Mouse (Mus musculus) gonadal fat pad, adult 2 months (tissue): Measurements from ENCODE around the gene Wipf1. TPM values are rescaled to one million over a fixed set of nuclear protein-coding genes. Genes with fewer than 3 reads are reported as not detected.

Experiments
- DNase-seq: peaks from one replicate; pipeline ENCODE4 v3.0.0-alpha.2; 2012; ENCODE audit warnings: low read depth
- polyA plus RNA-seq: library from polyadenylated mRNA; depleted of rRNA; stranded (reverse); fragments of >200 nt; gene quantifications from 2 replicates; pipeline ENCODE4 v1.2.3, GENCODE M21; 2012

Gene Wipf1
- polyA plus RNA-seq, 1 experiment = 5.2 TPM

DNA sequence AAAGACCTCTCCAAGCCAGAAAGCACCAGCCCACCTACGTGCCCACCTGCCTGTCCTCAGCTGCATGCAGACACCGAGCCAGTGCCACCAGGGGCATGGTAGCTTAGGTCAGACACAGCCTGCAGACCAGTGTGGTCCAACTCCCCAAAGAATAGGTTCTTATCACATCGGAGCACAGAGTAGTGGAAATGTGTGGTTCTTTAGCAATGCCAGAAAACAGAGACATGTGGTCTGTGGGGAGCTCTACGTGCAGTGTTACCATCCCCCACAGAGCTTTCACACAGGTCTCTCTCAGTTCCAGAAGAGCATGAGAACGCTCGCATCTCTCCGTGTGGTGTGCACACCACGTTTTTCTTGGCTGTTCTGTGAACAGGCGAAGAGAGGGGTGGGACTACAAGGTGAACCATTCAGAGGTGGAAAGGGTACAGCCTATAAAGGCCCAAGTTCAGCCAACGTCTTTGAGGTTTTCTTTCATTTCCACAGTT is 59.3 kb downstream of the Wipf1 start:
- DNase-seq = no peak

GRCm38 (mm10) chr2:73469552-73469951 is 60.0 kb downstream of the Wipf1 start:
- DNase-seq = no peak

DNA sequence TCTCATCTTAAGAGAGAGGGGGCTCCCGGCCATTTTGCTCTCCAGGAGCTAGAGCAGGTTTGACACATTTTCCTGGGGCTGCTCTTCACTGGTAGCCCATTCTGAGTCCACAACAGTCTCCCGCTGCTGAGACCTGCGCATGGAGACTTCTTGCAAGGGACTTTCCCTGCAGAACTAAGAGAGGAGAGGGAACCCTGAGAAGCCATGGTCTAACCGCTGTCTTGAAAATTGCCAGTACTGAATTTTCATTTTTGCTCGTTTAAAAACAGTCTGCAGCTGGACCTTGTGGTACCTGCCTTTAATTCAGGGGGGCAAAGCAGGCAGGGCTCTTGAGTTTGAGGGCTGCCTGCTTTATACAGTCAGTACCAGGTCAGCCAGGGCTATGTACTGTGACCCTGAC is 60.5 kb downstream of the Wipf1 start:
- DNase-seq = no peak

GRCm38 (mm10) chr2:73467071-73467851 is 62.3 kb downstream of the Wipf1 start:
- no peak for DNase-seq

DNA sequence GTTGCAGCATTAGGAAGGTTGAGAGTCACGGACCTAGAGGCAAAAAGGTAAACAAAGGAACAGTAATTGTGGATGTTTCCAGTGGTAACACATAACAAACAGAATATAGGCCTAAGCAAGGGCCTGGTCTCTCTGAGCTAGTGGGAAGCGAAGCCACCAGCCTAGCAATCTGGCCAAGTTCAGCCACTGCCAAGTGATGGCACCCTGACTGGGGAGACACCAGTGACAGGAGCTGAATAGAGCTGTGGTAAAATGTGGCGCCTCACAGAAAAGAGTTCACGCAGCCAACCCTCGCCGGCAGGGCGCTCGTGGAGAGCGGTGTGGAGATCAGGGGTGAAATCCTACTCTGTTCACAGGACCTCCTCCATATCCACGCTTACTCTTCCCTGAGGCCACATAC is 63.1 kb downstream of the Wipf1 start:
- no peak for DNase-seq

DNA sequence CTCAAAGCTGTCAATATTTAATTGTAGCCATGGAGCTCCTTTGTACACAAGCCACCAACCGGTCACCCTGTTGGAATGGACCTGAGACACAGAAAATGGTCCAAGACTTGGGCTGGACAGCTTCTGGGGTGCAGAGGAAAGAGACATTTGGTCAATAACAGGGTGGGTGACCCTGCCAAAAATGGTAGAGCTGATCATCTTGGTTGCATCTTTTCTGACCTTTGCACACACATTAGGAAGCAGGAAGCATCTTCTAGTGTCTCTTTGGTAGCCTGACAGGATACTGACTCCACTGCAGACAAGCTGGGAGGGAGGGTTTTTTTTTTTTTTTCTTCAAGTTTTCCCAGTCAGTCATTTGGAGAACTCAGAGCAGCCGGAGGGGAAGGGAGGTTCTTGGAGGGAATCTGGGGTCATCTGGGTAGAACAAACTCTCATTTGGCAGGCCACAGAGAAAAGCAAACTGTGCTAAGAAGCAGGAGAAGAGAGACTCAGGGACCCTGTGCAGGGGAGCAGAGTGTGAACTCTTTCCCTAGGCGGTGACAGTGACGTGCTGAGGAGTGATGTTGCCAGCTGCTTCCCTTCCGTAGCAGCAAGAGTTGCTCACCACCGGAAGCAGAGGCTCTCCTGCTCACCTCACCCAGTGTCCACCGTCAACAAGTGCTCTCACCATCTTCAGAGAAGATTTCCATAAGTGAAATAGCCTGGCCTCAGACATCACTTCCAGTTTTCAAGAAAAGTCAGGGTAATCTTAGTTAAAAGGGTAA is 65.9 kb downstream of the Wipf1 start:
- DNase-seq = no peak

DNA sequence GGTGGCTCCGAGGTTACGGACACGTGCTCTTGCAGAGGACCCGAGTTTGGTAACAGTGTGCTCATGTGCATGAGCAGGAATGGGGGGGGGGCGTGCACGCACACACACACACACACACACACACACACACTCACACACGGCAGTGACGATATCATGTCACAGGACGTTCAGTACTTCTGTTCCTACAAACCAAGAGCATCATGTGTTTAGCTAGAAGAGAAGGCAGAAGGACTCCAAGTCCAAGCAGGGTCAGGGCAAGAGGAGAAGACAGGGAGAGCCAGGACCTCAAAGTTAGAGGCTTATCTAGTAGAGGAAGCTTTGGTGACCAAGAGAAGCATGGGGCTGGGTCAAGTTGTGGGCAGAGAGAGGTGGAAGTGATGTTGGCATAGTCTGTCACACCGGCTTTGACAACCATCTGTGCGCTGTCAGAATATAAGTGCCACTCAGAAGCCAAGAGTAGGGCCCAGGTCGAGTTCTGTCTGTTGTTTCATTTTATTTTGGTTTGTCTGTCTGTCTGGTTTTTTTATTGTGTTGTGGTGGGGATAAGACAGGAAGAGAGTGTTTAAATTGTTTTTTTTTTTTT is 66.7 kb downstream of the Wipf1 start:
- DNase-seq = no peak

GRCm38 (mm10) chr2:73462265-73462664 is 67.3 kb downstream of the Wipf1 start:
- DNase-seq = no peak

DNA sequence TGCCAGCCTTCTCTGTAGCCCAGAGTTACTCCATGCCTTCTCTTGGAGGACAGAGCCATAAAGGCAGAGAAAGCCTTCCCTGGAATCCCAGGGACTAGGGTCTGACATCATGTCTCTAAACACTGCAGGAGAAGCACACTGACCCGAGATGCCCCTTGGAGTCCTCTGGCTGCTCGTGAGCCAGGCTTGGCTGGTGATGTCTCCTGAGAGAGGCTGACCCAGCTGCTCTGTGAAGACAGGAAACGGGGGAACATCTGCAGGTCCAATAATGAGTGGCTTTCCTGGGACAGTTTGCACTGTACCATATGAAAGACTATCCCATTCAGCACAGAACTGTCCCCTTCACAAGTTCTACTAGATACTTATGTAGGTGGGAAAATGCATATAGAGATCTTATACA is 69.4 kb downstream of the Wipf1 start:
- DNase-seq = no peak

DNA sequence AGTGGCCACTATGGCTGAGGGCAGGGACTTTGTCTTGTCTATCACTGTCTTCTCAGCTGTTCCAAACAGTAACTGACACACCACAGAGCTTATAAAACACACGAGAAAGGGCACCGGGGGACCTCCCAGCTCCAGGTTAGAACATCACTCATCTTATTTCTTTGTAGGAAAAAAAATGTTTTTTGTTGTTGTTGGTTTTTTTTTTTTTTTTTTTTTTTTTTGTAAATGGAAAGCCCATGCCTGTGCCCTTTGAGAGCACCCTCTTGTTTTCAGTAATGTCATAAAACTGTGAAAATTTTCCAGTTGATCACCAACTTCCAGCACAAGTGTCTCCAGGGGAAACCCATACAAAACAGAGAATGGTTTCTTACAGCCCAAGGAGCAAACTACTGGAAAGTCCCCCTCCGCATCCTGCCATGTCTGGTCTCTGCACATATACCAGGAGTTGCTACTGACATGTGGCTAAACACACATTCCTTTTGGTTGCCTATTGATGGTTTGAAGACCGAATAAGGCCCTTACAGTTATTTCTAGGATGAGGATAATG is 69.9 kb downstream of the Wipf1 start:
- DNase-seq = no peak

GRCm38 (mm10) chr2:73456886-73457285 is 72.6 kb downstream of the Wipf1 start:
- DNase-seq = no peak

DNA sequence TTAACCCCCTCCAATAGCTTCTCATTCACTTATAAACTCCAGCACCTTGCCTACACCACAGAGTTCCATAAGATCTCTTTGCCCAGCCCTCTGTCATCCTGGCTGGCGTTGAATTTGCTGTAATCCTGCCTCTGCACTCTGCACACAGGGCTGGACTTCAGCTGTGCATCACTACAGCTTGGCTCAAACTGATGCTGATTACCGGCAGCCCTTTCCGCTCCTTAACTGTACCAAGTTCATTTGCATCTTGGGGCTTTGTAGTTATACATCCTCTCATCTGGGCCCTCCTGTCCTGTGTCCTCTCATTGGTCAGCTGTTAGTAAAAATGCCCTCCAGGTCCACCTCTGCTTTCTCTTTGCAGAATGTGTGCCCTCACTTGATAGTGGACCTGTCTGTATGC is 73.4 kb downstream of the Wipf1 start:
- DNase-seq = no peak

DNA sequence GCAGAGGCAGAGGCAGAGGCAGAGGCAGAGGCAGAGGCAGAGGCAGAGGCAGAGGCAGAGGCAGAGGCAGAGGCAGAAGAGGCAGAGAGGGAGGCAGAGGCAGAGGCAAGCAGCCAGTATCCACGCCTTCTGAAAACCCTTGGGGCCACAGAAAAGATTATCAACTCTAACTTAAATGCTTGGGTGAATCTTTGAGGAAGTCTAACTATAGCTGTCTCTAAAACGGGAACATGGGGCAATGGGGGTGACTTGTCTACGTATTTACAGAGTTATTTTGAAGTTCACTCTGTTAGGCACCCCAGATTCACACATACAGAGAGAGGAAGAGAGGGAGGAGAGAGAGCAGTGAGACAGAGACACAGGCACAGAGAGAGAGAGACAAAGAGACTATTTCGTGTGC is 74.0 kb downstream of the Wipf1 start:
- DNase-seq = no peak

DNA sequence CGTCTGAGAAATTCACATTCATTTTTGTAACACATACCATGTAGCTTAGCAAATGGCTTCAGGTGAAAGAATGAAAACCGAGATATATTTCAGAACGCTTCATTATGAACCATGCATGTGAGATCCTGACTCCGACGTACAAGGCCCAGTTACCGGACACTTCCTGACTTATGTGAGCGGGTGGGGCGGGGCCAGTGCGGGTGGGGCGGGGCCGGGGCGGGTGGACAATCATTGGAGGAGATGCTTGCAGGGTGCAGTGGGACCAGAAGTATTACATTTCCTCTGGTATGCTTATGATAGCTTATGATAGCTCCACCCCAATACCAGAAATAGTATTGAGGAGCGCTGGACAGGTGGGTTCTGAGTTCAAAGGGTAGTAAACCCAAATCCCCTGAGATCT is 74.9 kb downstream of the Wipf1 start:
- no peak for DNase-seq

GRCm38 (mm10) chr2:73454186-73454585 is 75.3 kb downstream of the Wipf1 start:
- no peak for DNase-seq

DNA sequence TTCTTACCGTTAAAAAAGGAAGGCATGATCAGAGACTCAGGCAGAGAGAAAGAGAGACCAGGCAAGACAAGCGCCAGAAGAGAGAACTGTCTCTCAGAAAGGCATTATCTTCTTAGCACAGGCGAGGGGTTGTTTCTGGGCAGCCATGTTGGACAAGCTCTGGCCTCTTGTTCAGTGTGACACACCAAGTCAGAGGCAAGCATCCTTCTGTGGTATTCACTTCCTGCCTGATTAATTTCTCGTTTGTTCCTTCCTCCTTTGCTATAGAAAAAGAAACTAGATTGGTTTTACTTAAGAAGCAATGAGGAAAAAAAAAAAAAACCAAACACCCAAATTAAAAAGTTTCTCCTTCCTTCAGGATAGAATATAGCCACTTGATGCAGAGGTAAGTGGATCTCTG is 75.8 kb downstream of the Wipf1 start:
- DNase-seq = no peak

DNA sequence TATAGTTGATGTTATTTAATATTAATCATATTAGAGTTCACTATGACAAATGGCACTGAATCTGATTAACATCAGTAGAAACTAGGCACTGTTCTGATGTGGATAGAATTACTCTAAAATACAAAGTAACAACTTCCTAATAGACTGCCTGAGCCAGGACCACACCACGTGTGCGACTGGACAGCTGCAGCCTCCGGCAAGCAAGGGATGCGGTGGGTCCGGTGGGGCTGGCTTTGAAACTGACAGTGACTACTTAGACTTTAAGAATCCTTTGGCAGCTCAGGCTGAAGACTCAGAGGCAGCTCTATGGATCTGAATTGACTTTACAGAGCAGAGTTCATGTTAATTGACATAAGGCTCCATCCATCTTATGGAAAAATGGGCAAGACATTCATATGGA is 76.4 kb downstream of the Wipf1 start:
- DNase-seq = no peak

- no peak for DNase-seq
Measured at GRCm38 (mm10) chr2:73452556-73452955, 77.0 kb downstream of the Wipf1 start.

DNA sequence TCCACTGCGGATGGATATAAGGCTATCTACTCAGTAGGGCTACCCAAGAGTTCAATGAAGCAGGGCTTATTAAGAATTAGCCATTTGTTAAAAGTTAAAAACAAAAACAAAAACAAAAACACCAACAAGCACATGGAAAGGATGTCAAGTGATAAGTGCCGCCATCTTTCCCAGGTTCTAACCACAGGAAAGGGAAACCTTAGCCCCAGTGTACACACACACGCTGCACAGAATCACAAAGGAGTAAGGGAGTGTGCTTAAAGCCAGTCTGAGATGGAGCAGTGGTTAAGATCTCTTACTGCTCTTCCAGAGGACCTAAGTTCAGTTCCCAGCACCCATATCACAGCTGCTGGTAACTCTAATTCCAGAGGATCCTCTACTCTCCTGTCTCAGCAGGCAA is 78.0 kb downstream of the Wipf1 start:
- DNase-seq = no peak

- DNase-seq = no peak
Measured at GRCm38 (mm10) chr2:73450172-73450715, 79.3 kb downstream of the Wipf1 start.

DNA sequence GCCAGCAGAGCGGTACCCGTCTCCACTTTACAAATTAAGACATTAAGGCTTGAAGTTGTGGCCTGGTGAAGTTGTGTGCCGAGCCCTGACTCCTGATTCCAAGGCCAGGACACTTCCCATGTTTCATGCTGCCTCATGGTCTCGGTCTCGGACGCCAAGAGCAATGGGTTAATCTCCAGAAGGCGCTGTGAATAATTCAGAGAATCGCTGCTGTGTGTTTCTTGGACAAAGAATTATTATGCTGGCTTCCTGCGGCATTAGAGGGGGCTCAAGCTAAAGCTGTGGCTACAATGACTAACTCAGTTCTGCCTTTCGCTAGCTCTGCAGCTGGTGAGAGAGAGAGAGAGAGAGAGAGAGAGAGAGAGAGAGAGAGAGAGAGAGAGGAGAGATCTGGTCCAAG is 85.5 kb downstream of the Wipf1 start:
- DNase-seq = no peak

GRCm38 (mm10) chr2:73442015-73442414 is 87.5 kb downstream of the Wipf1 start:
- no peak for DNase-seq
